Mouse (Mus musculus) ovary, adult 2 months (tissue): ENCODE measurements around the gene Arhgef6. TPM values are rescaled to one million over a fixed set of nuclear protein-coding genes. Genes with fewer than 3 reads are reported as not detected.

Source experiments
- polyA plus RNA-seq: library from polyadenylated mRNA; depleted of rRNA; stranded (reverse); fragments of >200 nt; gene quantifications from 2 replicates; pipeline ENCODE4 v1.2.3, GENCODE M21; 2012; rRNA removed

Gene Arhgef6
- 11.3 and 15.5 TPM in 2 replicates for polyA plus RNA-seq

GRCm38 (mm10) chrX:57338371-57339211 lies at the start of gene Arhgef6:
Gene Arhgef6 (minus strand): TSS chrX:57338729.

GRCm38 (mm10) chrX:57211876-57212275 lies 126.7 kb downstream of the Arhgef6 start, which contains the start of gene Cd40lg:
Gene Cd40lg (plus strand): TSS chrX:57212143.

Other genes starting within 250 kb of the Arhgef6 start
- not detected in 2 replicates for gene Cd40lg, start 126.6 kb downstream of the Arhgef6 start, polyA plus RNA-seq
- gene Rbmx, start 54.3 kb upstream of the Arhgef6 start, polyA plus RNA-seq, result 11.0 and 15.3 TPM in 2 replicates
- 0.09 TPM in 1 of 2 replicates, not detected in the other for gene Gm364, start 70.4 kb upstream of the Arhgef6 start, polyA plus RNA-seq
- not detected in 2 replicates for gene Gpr101, start 165.0 kb upstream of the Arhgef6 start, polyA plus RNA-seq